Mouse (Mus musculus): ENCODE data around the gene Gab2. TPM values are rescaled to one million over a fixed set of nuclear protein-coding genes. Genes with fewer than 3 reads are reported as not detected.
"Not testable (repeated sequence)": the region's sequence is repeated elsewhere in the genome, so short reads cannot be mapped to it uniquely, and the experiment has no call there.

Gab2 gene
- total RNA-seq, 1 experiment from 2014 or later = 16.1 TPM

- no peak for DNase-seq
Measured at GRCm38 (mm10) chr7:97136453-97136852, 55.1 kb downstream of the Gab2 start.

GRCm38 (mm10) chr7:97151082-97151813 lies 69.9 kb downstream of the Gab2 start:
- DNase-seq = no peak

GRCm38 (mm10) chr7:97154756-97155487 lies 73.5 kb downstream of the Gab2 start:
- DNase-seq = no peak

- no peak for DNase-seq
Measured at GRCm38 (mm10) chr7:97164261-97164660, 82.9 kb downstream of the Gab2 start.

GRCm38 (mm10) chr7:97171089-97171488 lies 89.7 kb downstream of the Gab2 start:
- DNase-seq = no peak

GRCm38 (mm10) chr7:97171719-97172118 lies 90.3 kb downstream of the Gab2 start:
- no peak for DNase-seq

- DNase-seq = no peak
Measured at GRCm38 (mm10) chr7:97172126-97172525, 90.7 kb downstream of the Gab2 start.

- DNase-seq = no peak
Measured at GRCm38 (mm10) chr7:97181931-97182330, 100.5 kb downstream of the Gab2 start.

GRCm38 (mm10) chr7:97183426-97183825 lies 102.0 kb downstream of the Gab2 start:
- no peak for DNase-seq

- no peak for DNase-seq
Measured at GRCm38 (mm10) chr7:97184005-97184404, 102.6 kb downstream of the Gab2 start.

GRCm38 (mm10) chr7:97187387-97188081 lies 106.1 kb downstream of the Gab2 start:
- no peak for DNase-seq

- DNase-seq = no peak
Measured at GRCm38 (mm10) chr7:97189116-97189515, 107.7 kb downstream of the Gab2 start.

GRCm38 (mm10) chr7:97203907-97204306 lies 122.5 kb downstream of the Gab2 start:
- DNase-seq = no peak

- DNase-seq = no peak
Measured at GRCm38 (mm10) chr7:97208811-97209549, 127.6 kb downstream of the Gab2 start.

- DNase-seq = no peak
Measured at GRCm38 (mm10) chr7:97210064-97210685, 128.8 kb downstream of the Gab2 start.

GRCm38 (mm10) chr7:97211117-97211516 lies 129.7 kb downstream of the Gab2 start:
- DNase-seq = peak; percentile 23

GRCm38 (mm10) chr7:97223836-97224235 lies 142.4 kb downstream of the Gab2 start:
- DNase-seq = no peak

- no peak for DNase-seq
Measured at GRCm38 (mm10) chr7:97245261-97245949, 164.0 kb downstream of the Gab2 start.

GRCm38 (mm10) chr7:97245950-97246578 lies 164.7 kb downstream of the Gab2 start:
- DNase-seq = not testable (repeated sequence)

- no peak for DNase-seq
Measured at GRCm38 (mm10) chr7:97247661-97248060, 166.3 kb downstream of the Gab2 start.

- DNase-seq = no peak
Measured at GRCm38 (mm10) chr7:97248136-97248535, 166.8 kb downstream of the Gab2 start.
